Comparison of ENCODE assay signal across 30 mouse cellular contexts in the genomic region with DNA sequence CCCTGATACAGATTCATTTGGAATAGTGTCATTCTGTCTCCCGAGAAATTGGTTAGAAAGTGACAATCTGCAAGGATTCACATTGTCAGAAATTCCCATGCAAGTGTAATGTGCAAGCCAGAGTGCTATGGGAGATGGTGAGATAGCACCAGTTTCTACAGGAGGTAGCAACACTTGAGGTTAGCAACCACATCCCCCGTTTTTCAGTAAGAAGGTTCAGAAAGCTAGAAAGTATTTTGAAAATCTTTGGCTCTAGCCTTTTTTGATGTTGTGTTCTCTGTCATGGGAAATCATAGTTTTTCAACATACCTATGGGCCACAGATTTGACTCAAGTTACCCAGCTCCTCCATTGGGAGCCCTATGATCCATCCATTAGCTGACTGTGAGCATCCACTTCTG. TPM values are rescaled to one million over a fixed set of nuclear protein-coding genes. Genes with fewer than 3 reads are reported as not detected.
DNase-seq lines count a peak whose midpoint lies in the region; ATAC-seq lines count a peak whose summit lies in the region.
"Had no signal": no experiment of that assay in that cellular context is flagged by ENCODE, and none has a peak within 500 bp of the region (broad histone marks: within the 10 kb centered on the region; RNA-seq: fewer than 3 reads in every experiment).

No protein-coding gene starts in this region.

- no peak overlapping the region for H3K4me2 ChIP-seq in liver, embryonic 16.5 days (ENCODE audit: low read depth, low read length)
- H3K4me2 ChIP-seq: embryonic facial prominence, embryonic 13.5 days; heart, embryonic 15.5 days; hindbrain, embryonic 12.5 days; limb, embryonic 15.5 days; midbrain, embryonic 13.5 days; neural tube, embryonic 15.5 days had no signal

- H3K36me3 ChIP-seq in liver, embryonic 16.5 days (ENCODE audit: control insufficient read depth, insufficient read depth), result no peaks in the 10 kb centered on the region
- H3K36me3 ChIP-seq: embryonic facial prominence, embryonic 13.5 days; heart, embryonic 15.5 days; limb, embryonic 15.5 days; midbrain, embryonic 13.5 days; neural tube, embryonic 15.5 days had no signal

- intact Hi-C loops in heart, postnatal 36 days (cut with DNase I), result no loop called here

- no peaks in the 10 kb centered on the region for H3K9me3 ChIP-seq in liver, embryonic 16.5 days (replicated peaks; ENCODE audit: control insufficient read depth, low read length)
- H3K9me3 ChIP-seq: embryonic facial prominence, embryonic 13.5 days; forebrain, embryonic 10.5 days; G1E; heart, embryonic 10.5 days; heart, embryonic 15.5 days; hindbrain, embryonic 12.5 days; limb, embryonic 10.5 days; limb, embryonic 15.5 days; megakaryocyte, embryonic 14.5 days; midbrain, embryonic 13.5 days; neural tube, embryonic 15.5 days had no signal

- no peak for ATAC-seq in liver, embryonic 16.5 days (ENCODE audit: low read depth)
- no peak for ATAC-seq in megakaryocyte progenitor cell, adult 5-6 weeks (replicated peaks; ENCODE audit: poor library complexity)
- no peak for ATAC-seq in monocyte, adult 5-6 weeks (replicated peaks; ENCODE audit: insufficient number of reproducible peaks, low FRiP score, low TSS enrichment, poor library complexity, severe bottlenecking)
- ATAC-seq: hindbrain, postnatal 0 days; liver, postnatal 0 days; midbrain, embryonic 13.5 days had no signal

- H3K27me3 ChIP-seq in liver, embryonic 16.5 days (ENCODE audit: control insufficient read depth, insufficient read depth, low read depth, low read length), result no peaks in the 10 kb centered on the region
- H3K27me3 ChIP-seq: heart, embryonic 15.5 days; hindbrain, embryonic 12.5 days; limb, embryonic 15.5 days; megakaryocyte, embryonic 14.5 days; midbrain, embryonic 13.5 days; neural tube, embryonic 15.5 days had no signal

- peak overlapping the region; percentile 1; the same call in 1 of the 2 replicates for H3K27ac ChIP-seq in liver, embryonic 16.5 days (ENCODE audit: low read length)
- H3K27ac ChIP-seq: embryonic facial prominence, embryonic 13.5 days; forebrain, embryonic 10.5 days; heart, embryonic 10.5 days; heart, embryonic 15.5 days; hindbrain, embryonic 12.5 days; hindbrain, postnatal 0 days; limb, embryonic 10.5 days; limb, embryonic 15.5 days; midbrain, embryonic 13.5 days; neural tube, embryonic 15.5 days had no signal

- H3K9ac ChIP-seq in liver, embryonic 16.5 days (ENCODE audit: low read depth, low read length), result no peak overlapping the region
- H3K9ac ChIP-seq: embryonic facial prominence, embryonic 13.5 days; heart, embryonic 15.5 days; hindbrain, embryonic 12.5 days; limb, embryonic 15.5 days; liver, postnatal 0 days; midbrain, embryonic 13.5 days; neural tube, embryonic 15.5 days had no signal

- peaks cover 16% of the 10 kb centered on the region for H3K4me1 ChIP-seq in liver, embryonic 16.5 days (ENCODE audit: control insufficient read depth, low read depth, low read length)
- H3K4me1 ChIP-seq: heart, embryonic 10.5 days; heart, embryonic 15.5 days had no signal

- no peak overlapping the region for H3K4me3 ChIP-seq in liver, embryonic 16.5 days (ENCODE audit: low read depth, low read length)
- H3K4me3 ChIP-seq: embryonic facial prominence, embryonic 13.5 days; forebrain, embryonic 10.5 days; heart, embryonic 10.5 days; heart, embryonic 15.5 days; hindbrain, embryonic 12.5 days; limb, embryonic 10.5 days; limb, embryonic 15.5 days; megakaryocyte, embryonic 14.5 days; midbrain, embryonic 13.5 days; neural tube, embryonic 15.5 days had no signal

- 71% methylated on average over 2 of the region's 2 CpGs for WGBS in liver, embryonic 16.5 days (ENCODE audit: insufficient replicate concordance)

- DNase-seq in liver, result no peak
- DNase-seq in CD4-positive, CD25-positive, alpha-beta regulatory T cell, adult 2 months (ENCODE audit: low read depth, low spot score), result peak; percentile 52
- DNase-seq in induced T-regulatory cell, adult 2 months (ENCODE audit: low read depth), result peak; percentile 57
- no peak for DNase-seq in heart, postnatal 36 days
- DNase-seq: adrenal gland, postnatal 25 days; cerebellum, adult 18-20 months; cerebellum, postnatal 10 days; gastrocnemius, postnatal 25 days; kidney, adult 11 months; kidney, postnatal 14 days; layer of hippocampus, adult 9-11 months; liver, postnatal 0 days; lung, postnatal 36 days; right cerebral cortex, postnatal 4 days; thymus, postnatal 36 days had no signal

RNA-seq across cellular contexts. Expression of a gene that starts 5.6 kb away (rescaled TPM):
- polyA plus RNA-seq in liver, embryonic 16.5 days (2015; fragmentation: Nextera tagmentation; extraction: Ambion mirVana), result 3.1 and 3.4 TPM in 2 replicates
- total RNA-seq in megakaryocyte progenitor cell, adult 5-6 weeks (2015), result 9.9 and 14.3 TPM in 2 replicates
- total RNA-seq in megakaryocyte progenitor cell, adult 5-6 weeks (2017), result 10.2 and 12.9 TPM in 2 replicates
- 1 to 10 TPM; 1.6 to 2.2 TPM for total RNA-seq in heart, postnatal 36 days (2021)
- total RNA-seq in monocyte, adult 5-6 weeks (2017), result 2.3 to 3.0 TPM (median 2.8 TPM) in 3 replicates

Comparison
In these comparisons a context has a peak if more than half of its experiments do, and no peak if none do; other contexts are left out.
1. DNase-seq: peak in CD4-positive, CD25-positive, alpha-beta regulatory T cell, adult 2 months (single experiment) and induced T-regulatory cell, adult 2 months (single experiment); none in liver (single experiment) and heart, postnatal 36 days (0 of 2).